Mouse (Mus musculus) thymus, postnatal 14 days (tissue): ENCODE data around the gene Eaf1.
"Not testable (repeated sequence)": the region's sequence is repeated elsewhere in the genome, so short reads cannot be mapped to it uniquely, and the experiment has no call there.

Source experiments
- DNase-seq: peaks from one replicate; pipeline ENCODE4 v3.0.0; 2021

Gene Eaf1

GRCm38 (mm10) chr14:31494349-31494974, at the start of gene Eaf1:
TSS of gene Eaf1 (plus strand) at chr14:31494399.
- DNase-seq, result peak; percentile 71

- DNase-seq, result no peak
Observed at GRCm38 (mm10) chr14:31448994-31449393, 45.2 kb upstream of the Eaf1 start.

GRCm38 (mm10) chr14:31453946-31454345, 40.3 kb upstream of the Eaf1 start:
- not testable (repeated sequence) for DNase-seq

GRCm38 (mm10) chr14:31454849-31455566, 39.2 kb upstream of the Eaf1 start:
- DNase-seq, result peak; percentile 16

GRCm38 (mm10) chr14:31456064-31456721, 38.0 kb upstream of the Eaf1 start:
- no peak for DNase-seq

GRCm38 (mm10) chr14:31458006-31458405, 36.2 kb upstream of the Eaf1 start:
- DNase-seq, result no peak

- not testable (repeated sequence) for DNase-seq
Observed at GRCm38 (mm10) chr14:31462226-31462625, 32.0 kb upstream of the Eaf1 start.

- no peak for DNase-seq
Observed at GRCm38 (mm10) chr14:31462886-31463285, 31.3 kb upstream of the Eaf1 start.

GRCm38 (mm10) chr14:31464176-31464575, 30.0 kb upstream of the Eaf1 start:
- DNase-seq, result no peak

- DNase-seq, result no peak
Observed at GRCm38 (mm10) chr14:31469711-31470110, 24.5 kb upstream of the Eaf1 start.

- peak; percentile 71 for DNase-seq
Observed at GRCm38 (mm10) chr14:31472451-31473061, 21.6 kb upstream of the Eaf1 start.

- DNase-seq, result no peak
Observed at GRCm38 (mm10) chr14:31473297-31473696, 20.9 kb upstream of the Eaf1 start.

- DNase-seq, result no peak
Observed at GRCm38 (mm10) chr14:31482417-31482816, 11.8 kb upstream of the Eaf1 start.

- DNase-seq, result no peak
Observed at GRCm38 (mm10) chr14:31486465-31486864, 7.7 kb upstream of the Eaf1 start.

GRCm38 (mm10) chr14:31488055-31488454, 6.1 kb upstream of the Eaf1 start:
- DNase-seq, result no peak

- DNase-seq, result no peak
Observed at GRCm38 (mm10) chr14:31493901-31494300, 298 bp upstream of the Eaf1 start.

- DNase-seq, result peak; percentile 94
Observed at GRCm38 (mm10) chr14:31494975-31495455, 816 bp downstream of the Eaf1 start, which contains the start of gene Mettl6. TSS of gene Mettl6 (minus strand) at chr14:31495040.

- DNase-seq, result no peak
Observed at GRCm38 (mm10) chr14:31495538-31495937, 1.3 kb downstream of the Eaf1 start.

GRCm38 (mm10) chr14:31496241-31496646, 2.0 kb downstream of the Eaf1 start:
- no peak for DNase-seq

- DNase-seq, result no peak
Observed at GRCm38 (mm10) chr14:31499526-31499925, 5.3 kb downstream of the Eaf1 start.

- DNase-seq, result no peak
Observed at GRCm38 (mm10) chr14:31503406-31503805, 9.2 kb downstream of the Eaf1 start.

GRCm38 (mm10) chr14:31506456-31506855, 12.3 kb downstream of the Eaf1 start:
- no peak for DNase-seq

GRCm38 (mm10) chr14:31509911-31510310, 15.7 kb downstream of the Eaf1 start:
- DNase-seq, result no peak
